Mouse (Mus musculus) limb, embryonic 11.5 days (tissue): Measurements from ENCODE around the gene Ubap2. TPM values are rescaled to one million over a fixed set of nuclear protein-coding genes. Genes with fewer than 3 reads are reported as not detected.

ENCODE experiments used
- ATAC-seq: fragments of 200-750 bp; cut with Nextera tagmentation; 2 replicates; pipeline ENCODE4 v1.8.0; 2017; ENCODE audit warnings: low read depth; ENCODE audit not compliant: insufficient number of reproducible peaks, low FRiP score, low TSS enrichment
- DNase-seq: peaks from one replicate; pipeline ENCODE4 v3.0.0-alpha.2; 2015; ENCODE audit warnings: low spot score
- H3K27ac ChIP-seq: fragments of 300-500 bp; sonication (generic); replicated peaks from 2 replicates; pipeline ENCODE4 v1.5.1; 2014; ENCODE audit warnings: low read depth, mild to moderate bottlenecking, low read length
- H3K27me3 ChIP-seq: fragments of 300-500 bp; sonication (generic); 2 replicates; pipeline ENCODE4 v1.6.1; 2014; ENCODE audit warnings: mild to moderate bottlenecking, low read length, mixed read lengths; ENCODE audit not compliant: control insufficient read depth, insufficient read depth
- H3K36me3 ChIP-seq: fragments of 300-500 bp; sonication (generic); 2 replicates; pipeline ENCODE4 v1.6.1; 2014; ENCODE audit warnings: mild to moderate bottlenecking, low read length, moderate library complexity, mixed read lengths; ENCODE audit not compliant: control insufficient read depth, insufficient read depth
- H3K4me1 ChIP-seq: fragments of 300-500 bp; sonication (generic); 2 replicates; pipeline ENCODE4 v1.6.1; 2014; ENCODE audit warnings: low read length, mixed read lengths; ENCODE audit not compliant: control insufficient read depth, insufficient read depth
- H3K4me2 ChIP-seq: fragments of 300-500 bp; sonication (generic); 2 replicates; pipeline ENCODE4 v1.6.1; 2014; ENCODE audit warnings: low read depth, mild to moderate bottlenecking, moderate library complexity; ENCODE audit not compliant: severe bottlenecking
- H3K4me3 ChIP-seq: fragments of 300-500 bp; sonication (generic); 2 replicates; pipeline ENCODE4 v1.5.1; 2014; ENCODE audit warnings: low read depth, low read length
- H3K9ac ChIP-seq: fragments of 300-500 bp; sonication (generic); 2 replicates; pipeline ENCODE4 v1.6.1; 2014; ENCODE audit warnings: mild to moderate bottlenecking, low read length
- H3K9me3 ChIP-seq: fragments of 300-500 bp; sonication (generic); 2 replicates; pipeline ENCODE4 v1.6.1; 2016; ENCODE audit warnings: low read length; ENCODE audit not compliant: control insufficient read depth
- WGBS: fragments of 180-500 bp; shearing (Covaris S2); extraction: QIAGEN DNeasy Blood & Tissue Kit; methylation state at CpG from one replicate; pipeline ENCODE4 v1.1.7; 2014; 5-methylcytosine and 5-hydroxymethylcytosine counted together
- polyA plus RNA-seq: library from polyadenylated mRNA; unstranded; fragments of >200 nt; fragmentation: Nextera tagmentation; extraction: Ambion mirVana; gene quantifications from 2 replicates; pipeline ENCODE4 v1.2.1, GENCODE M21; 2014

Ubap2 gene
- polyA plus RNA-seq, 1 experiment from 2014 or later = 77.1 TPM

GRCm38 (mm10) chr4:41307406-41307805, 32.5 kb upstream of the Ubap2 start:
- Histone ChIP-seq H3K27ac (no peak overlapping the region), H3K4me1 (no peaks in the 10 kb centered on the region), H3K36me3 (peaks cover 13% of the 10 kb centered on the region), H3K9me3 (no peaks in the 10 kb centered on the region), H3K9ac (no peak overlapping the region), H3K27me3 (no peaks in the 10 kb centered on the region), H3K4me2 (no peak overlapping the region), H3K4me3 (no peak overlapping the region)
- ATAC-seq = no peak
- 82% methylated on average over 6 of the region's 6 CpGs for WGBS
- no peak for DNase-seq

- Histone ChIP-seq H3K9me3 (no peaks in the 10 kb centered on the region), H3K4me3 (no peak overlapping the region), H3K36me3 (peaks cover 11% of the 10 kb centered on the region; the same call in 1 of the 2 replicates), H3K27ac (no peak overlapping the region), H3K4me1 (no peaks in the 10 kb centered on the region), H3K4me2 (no peak overlapping the region), H3K27me3 (no peaks in the 10 kb centered on the region), H3K9ac (no peak overlapping the region)
- DNase-seq = no peak
- WGBS = 76% methylated on average over 3 of the region's 3 CpGs
- ATAC-seq = no peak
Observed at GRCm38 (mm10) chr4:41304302-41304701, 29.4 kb upstream of the Ubap2 start.

- ATAC-seq (no peak), DNase-seq (no peak)
- H3K27me3 ChIP-seq = no peaks in the 10 kb centered on the region
- no peak overlapping the region for H3K4me3 ChIP-seq
- 91% methylated on average over 7 of the region's 7 CpGs for WGBS
- H3K9ac ChIP-seq = no peak overlapping the region
- H3K4me2 ChIP-seq = no peak overlapping the region
- H3K36me3 ChIP-seq = peaks cover 16% of the 10 kb centered on the region; the same call in 1 of the 2 replicates
- H3K9me3 ChIP-seq = no peaks in the 10 kb centered on the region
- no peaks in the 10 kb centered on the region for H3K4me1 ChIP-seq
- H3K27ac ChIP-seq = no peak overlapping the region
Observed at GRCm38 (mm10) chr4:41303671-41304070, 28.7 kb upstream of the Ubap2 start.

GRCm38 (mm10) chr4:41298976-41299375, 24.0 kb upstream of the Ubap2 start:
- WGBS = 89% methylated on average over 5 of the region's 5 CpGs
- no peak for DNase-seq

GRCm38 (mm10) chr4:41295960-41296359, 21.0 kb upstream of the Ubap2 start:
- peaks cover 29% of the 10 kb centered on the region for H3K36me3 ChIP-seq
- no peak for DNase-seq
- 95% methylated on average over 7 of the region's 7 CpGs for WGBS

More at GRCm38 (mm10) chr4:41298976-41299375, 24.0 kb upstream of the Ubap2 start:
- H3K27me3 ChIP-seq = no peaks in the 10 kb centered on the region
- no peak overlapping the region for H3K27ac ChIP-seq
- no peaks in the 10 kb centered on the region for H3K9me3 ChIP-seq
- H3K4me1 ChIP-seq = no peaks in the 10 kb centered on the region
- no peak overlapping the region for H3K4me2 ChIP-seq
- no peak overlapping the region for H3K4me3 ChIP-seq
- H3K36me3 ChIP-seq = peaks cover 29% of the 10 kb centered on the region
- no peak for ATAC-seq
- H3K9ac ChIP-seq = no peak overlapping the region

GRCm38 (mm10) chr4:41295507-41295906, 20.6 kb upstream of the Ubap2 start:
- 94% methylated on average over 11 of the region's 11 CpGs for WGBS
- Histone ChIP-seq H3K27ac (no peak overlapping the region), H3K36me3 (peaks cover 31% of the 10 kb centered on the region), H3K27me3 (no peaks in the 10 kb centered on the region), H3K9ac (no peak overlapping the region), H3K4me1 (no peaks in the 10 kb centered on the region), H3K4me3 (no peak overlapping the region), H3K4me2 (no peak overlapping the region), H3K9me3 (no peaks in the 10 kb centered on the region)
- no peak for ATAC-seq
- DNase-seq = no peak

More at GRCm38 (mm10) chr4:41295960-41296359, 21.0 kb upstream of the Ubap2 start:
- Histone ChIP-seq H3K9me3 (no peaks in the 10 kb centered on the region), H3K4me3 (no peak overlapping the region), H3K4me1 (no peaks in the 10 kb centered on the region), H3K27ac (no peak overlapping the region), H3K9ac (no peak overlapping the region), H3K27me3 (no peaks in the 10 kb centered on the region), H3K4me2 (no peak overlapping the region)
- no peak for ATAC-seq

- Histone ChIP-seq H3K36me3 (peaks cover 25% of the 10 kb centered on the region), H3K4me3 (no peak overlapping the region), H3K9me3 (no peaks in the 10 kb centered on the region), H3K27me3 (no peaks in the 10 kb centered on the region), H3K9ac (no peak overlapping the region), H3K4me2 (no peak overlapping the region), H3K4me1 (no peaks in the 10 kb centered on the region), H3K27ac (no peak overlapping the region)
- ATAC-seq = no peak
- 94% methylated on average over 4 of the region's 4 CpGs for WGBS
- DNase-seq = no peak
Observed at GRCm38 (mm10) chr4:41293907-41294306, 19.0 kb upstream of the Ubap2 start.

GRCm38 (mm10) chr4:41289802-41290201, 14.9 kb upstream of the Ubap2 start:
- Histone ChIP-seq H3K9ac (0 out of 2 replicates have a peak overlapping the region, but pooled peaks have one; percentile 22), H3K36me3 (peaks cover 14% of the 10 kb centered on the region; the same call in 1 of the 2 replicates), H3K9me3 (no peaks in the 10 kb centered on the region), H3K27ac (no peak overlapping the region), H3K4me3 (no peak overlapping the region), H3K4me2 (no peak overlapping the region), H3K27me3 (no peaks in the 10 kb centered on the region), H3K4me1 (no peaks in the 10 kb centered on the region)
- WGBS = 69% methylated on average over 7 of the region's 7 CpGs
- no peak for ATAC-seq
- DNase-seq = no peak

- no peak for DNase-seq
Observed at GRCm38 (mm10) chr4:41286420-41286819, 11.5 kb upstream of the Ubap2 start.

More at GRCm38 (mm10) chr4:41286420-41286819, 11.5 kb upstream of the Ubap2 start:
- Histone ChIP-seq H3K4me1 (no peaks in the 10 kb centered on the region), H3K4me2 (no peak overlapping the region), H3K27ac (no peak overlapping the region), H3K4me3 (no peak overlapping the region), H3K36me3 (peaks cover 6% of the 10 kb centered on the region; the same call in 1 of the 2 replicates), H3K27me3 (no peaks in the 10 kb centered on the region), H3K9ac (no peak overlapping the region), H3K9me3 (no peaks in the 10 kb centered on the region)
- WGBS = 27% methylated on average over 3 of the region's 3 CpGs
- ATAC-seq = no peak
